Mouse (Mus musculus) embryonic facial prominence, embryonic 15.5 days (tissue): Measurements from ENCODE around the gene Acoxl. TPM values are rescaled to one million over a fixed set of nuclear protein-coding genes. Genes with fewer than 3 reads are reported as not detected.

Source experiments
- ATAC-seq: fragments of 200-750 bp; cut with Nextera tagmentation; 2 replicates; pipeline ENCODE4 v1.8.0; 2017; ENCODE audit warnings: low read depth, moderate TSS enrichment; ENCODE audit not compliant: insufficient number of reproducible peaks, low FRiP score, low TSS enrichment
- H3K27ac ChIP-seq: fragments of 300-500 bp; sonication (generic); replicated peaks from 2 replicates; pipeline ENCODE4 v1.5.1; 2015; ENCODE audit warnings: mild to moderate bottlenecking, inconsistent platforms
- H3K27me3 ChIP-seq: fragments of 300-500 bp; sonication (generic); 2 replicates; pipeline ENCODE4 v1.6.1; 2015; ENCODE audit warnings: inconsistent platforms
- H3K36me3 ChIP-seq: fragments of 300-500 bp; sonication (generic); 2 replicates; pipeline ENCODE4 v1.6.1; 2015; ENCODE audit warnings: mild to moderate bottlenecking, inconsistent platforms
- H3K4me1 ChIP-seq: fragments of 300-500 bp; sonication (generic); 2 replicates; pipeline ENCODE4 v1.6.1; 2015; ENCODE audit warnings: inconsistent platforms
- H3K4me2 ChIP-seq: fragments of 300-500 bp; sonication (generic); replicated peaks from 2 replicates; pipeline ENCODE4 v1.6.1; 2015; ENCODE audit warnings: mild to moderate bottlenecking, inconsistent platforms
- H3K4me3 ChIP-seq: fragments of 300-500 bp; sonication (generic); replicated peaks from 2 replicates; pipeline ENCODE4 v1.5.1; 2015; ENCODE audit warnings: mild to moderate bottlenecking, inconsistent platforms
- H3K9ac ChIP-seq: fragments of 300-500 bp; sonication (generic); 2 replicates; pipeline ENCODE4 v1.6.1; 2015; ENCODE audit warnings: inconsistent platforms
- H3K9me3 ChIP-seq: fragments of 300-500 bp; sonication (generic); replicated peaks from 2 replicates; pipeline ENCODE4 v1.6.1; 2016; ENCODE audit warnings: inconsistent platforms
- WGBS: fragments of 180-500 bp; shearing (Covaris S2); methylation state at CpG from one replicate; pipeline ENCODE4 v1.1.7; 2015; 5-methylcytosine and 5-hydroxymethylcytosine counted together
- polyA plus RNA-seq: library from polyadenylated mRNA; unstranded; fragments of >200 nt; fragmentation: Nextera tagmentation; extraction: Ambion mirVana; gene quantifications from 2 replicates; pipeline ENCODE4 v1.2.1, GENCODE M21; 2015

Gene Acoxl
- polyA plus RNA-seq, 1 experiment from 2014 or later: 0.15 TPM

- peak overlapping the region; percentile 96 for H3K4me2 ChIP-seq
- peak overlapping the region; percentile 29 for H3K4me3 ChIP-seq
- no peak overlapping the region for H3K27ac ChIP-seq
- peaks cover 39% of the 10 kb centered on the region for H3K4me1 ChIP-seq
- no peaks in the 10 kb centered on the region for H3K9me3 ChIP-seq
- H3K36me3 ChIP-seq: no peaks in the 10 kb centered on the region
- ATAC-seq: no peak
- H3K9ac ChIP-seq: no peak overlapping the region
- WGBS: 2% methylated on average over 40 of the region's 40 CpGs
- H3K27me3 ChIP-seq: peaks cover 36% of the 10 kb centered on the region
Observed at GRCm38 (mm10) chr2:128122891-128123771, 284.5 kb downstream of the Acoxl start.

GRCm38 (mm10) chr2:128123921-128124683, 285.4 kb downstream of the Acoxl start:
- Histone ChIP-seq H3K4me1 (peaks cover 46% of the 10 kb centered on the region), H3K27ac (no peak overlapping the region), H3K9ac (no peak overlapping the region), H3K36me3 (no peaks in the 10 kb centered on the region), H3K9me3 (no peaks in the 10 kb centered on the region), H3K27me3 (peaks cover 36% of the 10 kb centered on the region), H3K4me2 (peak overlapping the region; percentile 96), H3K4me3 (peak overlapping the region; percentile 29)
- ATAC-seq: no peak
- WGBS: 7% methylated on average over 23 of the region's 23 CpGs

- Histone ChIP-seq H3K27ac (no peak overlapping the region), H3K9ac (no peak overlapping the region), H3K4me2 (peak overlapping the region; percentile 96), H3K4me3 (peak overlapping the region; percentile 62), H3K36me3 (no peaks in the 10 kb centered on the region), H3K27me3 (peaks cover 36% of the 10 kb centered on the region), H3K4me1 (peaks cover 46% of the 10 kb centered on the region), H3K9me3 (no peaks in the 10 kb centered on the region)
- 7% methylated on average over 15 of the region's 15 CpGs for WGBS
- no peak for ATAC-seq
Observed at GRCm38 (mm10) chr2:128124693-128125092, 286.0 kb downstream of the Acoxl start.

GRCm38 (mm10) chr2:128125635-128126470, 287.2 kb downstream of the Acoxl start, which contains the start of gene Bcl2l11:
Bcl2l11 (plus strand) TSS chr2:128126038.
- peak; percentile 88 for ATAC-seq
- H3K4me1 ChIP-seq: peaks cover 53% of the 10 kb centered on the region

GRCm38 (mm10) chr2:128126591-128127051, 287.9 kb downstream of the Acoxl start:
- Histone ChIP-seq H3K27me3 (peaks cover 33% of the 10 kb centered on the region), H3K4me1 (peaks cover 53% of the 10 kb centered on the region), H3K36me3 (0 out of 2 replicates have a peak, but pooled peaks cover 8% of the 10 kb centered on the region), H3K4me2 (peak overlapping the region; percentile 96), H3K9me3 (no peaks in the 10 kb centered on the region), H3K27ac (peak overlapping the region; percentile 86), H3K9ac (peak overlapping the region; percentile 44), H3K4me3 (peak overlapping the region; percentile 62)
- ATAC-seq: no peak
- WGBS: under 1% methylated on average over 35 of the region's 35 CpGs

More at GRCm38 (mm10) chr2:128125635-128126470, 287.2 kb downstream of the Acoxl start, which contains the start of gene Bcl2l11:
- Histone ChIP-seq H3K4me3 (peak within 1 kb of the TSS; percentile 62), H3K36me3 (0 out of 2 replicates have a peak, but pooled peaks cover 8% of the 10 kb centered on the region), H3K9me3 (no peaks in the 10 kb centered on the region), H3K9ac (peak within 1 kb of the TSS; percentile 44), H3K4me2 (peak within 1 kb of the TSS; percentile 96), H3K27me3 (peaks cover 36% of the 10 kb centered on the region), H3K27ac (peak within 1 kb of the TSS; percentile 86)
- WGBS: 1% methylated on average over 75 of the region's 76 CpGs

- Histone ChIP-seq H3K4me3 (peak overlapping the region; percentile 62), H3K4me1 (peaks cover 51% of the 10 kb centered on the region), H3K27ac (peak overlapping the region; percentile 86), H3K9me3 (no peaks in the 10 kb centered on the region), H3K4me2 (peak overlapping the region; percentile 96), H3K9ac (peak overlapping the region; percentile 49), H3K27me3 (peaks cover 30% of the 10 kb centered on the region), H3K36me3 (peaks cover 11% of the 10 kb centered on the region; the same call in 1 of the 2 replicates)
- WGBS: under 1% methylated on average over 67 of the region's 67 CpGs
- peak; percentile 89 for ATAC-seq
Observed at GRCm38 (mm10) chr2:128127121-128127671, 288.5 kb downstream of the Acoxl start.

- peak; percentile 27 for ATAC-seq
- Histone ChIP-seq H3K4me1 (peaks cover 47% of the 10 kb centered on the region), H3K9me3 (no peaks in the 10 kb centered on the region), H3K27ac (peak overlapping the region; percentile 86), H3K27me3 (peaks cover 26% of the 10 kb centered on the region), H3K4me2 (peak overlapping the region; percentile 96), H3K36me3 (peaks cover 11% of the 10 kb centered on the region; the same call in 1 of the 2 replicates), H3K9ac (peak overlapping the region; percentile 49), H3K4me3 (peak overlapping the region; percentile 62)
- under 1% methylated on average over 48 of the region's 48 CpGs for WGBS
Observed at GRCm38 (mm10) chr2:128127691-128128292, 289.1 kb downstream of the Acoxl start.

- 30% methylated on average over 10 of the region's 10 CpGs for WGBS
- H3K4me1 ChIP-seq: peaks cover 40% of the 10 kb centered on the region
- peak overlapping the region; percentile 96 for H3K4me2 ChIP-seq
- peak overlapping the region; percentile 62 for H3K4me3 ChIP-seq
- no peak for ATAC-seq
- peak overlapping the region; percentile 49 for H3K9ac ChIP-seq
- H3K27ac ChIP-seq: 0 out of 2 replicates have a peak overlapping the region, but pooled peaks have one; percentile 86
- no peaks in the 10 kb centered on the region for H3K9me3 ChIP-seq
- peaks cover 14% of the 10 kb centered on the region for H3K36me3 ChIP-seq
- H3K27me3 ChIP-seq: peaks cover 19% of the 10 kb centered on the region
Observed at GRCm38 (mm10) chr2:128128532-128128931, 289.9 kb downstream of the Acoxl start.

- no peak for ATAC-seq
- H3K27ac ChIP-seq: no peak overlapping the region
- 77% methylated on average over 11 of the region's 11 CpGs for WGBS
Observed at GRCm38 (mm10) chr2:128131503-128131902, 292.8 kb downstream of the Acoxl start.

GRCm38 (mm10) chr2:128132635-128133034, 294.0 kb downstream of the Acoxl start:
- WGBS: 87% methylated on average over 5 of the region's 5 CpGs
- Histone ChIP-seq H3K4me1 (peaks cover 38% of the 10 kb centered on the region), H3K27ac (no peak overlapping the region), H3K9ac (no peak overlapping the region), H3K27me3 (no peaks in the 10 kb centered on the region), H3K4me2 (no peak overlapping the region), H3K4me3 (no peak overlapping the region), H3K9me3 (no peaks in the 10 kb centered on the region), H3K36me3 (peaks cover 20% of the 10 kb centered on the region)
- ATAC-seq: no peak

More at GRCm38 (mm10) chr2:128131503-128131902, 292.8 kb downstream of the Acoxl start:
- Histone ChIP-seq H3K36me3 (peaks cover 20% of the 10 kb centered on the region), H3K9me3 (no peaks in the 10 kb centered on the region), H3K4me2 (no peak overlapping the region), H3K4me3 (no peak overlapping the region), H3K27me3 (no peaks in the 10 kb centered on the region), H3K9ac (no peak overlapping the region), H3K4me1 (peaks cover 30% of the 10 kb centered on the region)
